Mouse (Mus musculus) layer of hippocampus, adult 9-11 months (tissue): ENCODE data around the gene Fbxo21.

ENCODE experiments used
- DNase-seq: peaks from one replicate; pipeline ENCODE4 v3.0.0; 2022

The Fbxo21 gene

GRCm38 (mm10) chr5:117981943-117982342 lies 5.4 kb downstream of the Fbxo21 start:
- no peak for DNase-seq

DNA sequence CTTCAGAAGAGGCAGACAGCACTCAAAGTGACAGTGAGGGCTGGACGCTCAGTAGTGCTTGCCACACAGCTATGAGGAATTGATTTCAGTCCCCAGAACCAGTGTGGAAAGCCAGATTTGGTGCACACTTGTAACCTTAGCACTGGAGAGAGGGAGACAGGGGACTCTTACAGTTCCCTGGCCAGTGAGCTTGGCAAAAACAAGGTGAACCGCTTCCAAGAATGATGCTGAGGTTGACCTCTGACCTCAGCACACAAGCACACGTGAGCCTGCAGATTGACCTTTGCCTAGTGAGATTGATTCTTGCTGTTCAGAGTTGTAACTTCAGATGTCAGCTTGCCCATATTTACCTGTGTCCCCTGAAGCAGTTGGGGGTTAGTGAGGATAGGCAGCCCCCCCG lies 9.8 kb downstream of the Fbxo21 start:
- DNase-seq: no peak

GRCm38 (mm10) chr5:117987891-117988290 lies 11.4 kb downstream of the Fbxo21 start:
- no peak for DNase-seq

DNA sequence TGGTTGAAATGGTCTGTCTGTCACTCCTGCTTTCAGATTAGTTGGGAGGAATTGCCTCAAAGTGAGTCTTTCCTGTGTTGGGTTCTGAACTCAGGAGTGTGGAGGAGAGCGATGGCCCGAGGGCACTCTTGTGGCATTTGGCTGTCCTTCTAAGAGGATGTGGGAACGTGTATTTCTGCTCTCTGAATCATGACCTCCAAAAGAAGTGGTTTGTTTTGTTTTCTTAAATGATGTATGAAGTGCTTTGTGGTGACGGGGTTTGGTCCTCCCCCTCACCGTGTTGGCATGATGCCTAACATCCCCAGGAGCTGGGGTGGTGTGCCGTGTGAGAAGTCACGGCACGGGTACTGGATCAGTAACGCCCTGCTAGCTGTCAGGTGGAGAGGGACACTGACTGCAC lies 11.8 kb downstream of the Fbxo21 start:
- no peak for DNase-seq

GRCm38 (mm10) chr5:117989773-117990172 lies 13.2 kb downstream of the Fbxo21 start:
- DNase-seq: no peak

GRCm38 (mm10) chr5:117990957-117991356 lies 14.4 kb downstream of the Fbxo21 start:
- DNase-seq: no peak

DNA sequence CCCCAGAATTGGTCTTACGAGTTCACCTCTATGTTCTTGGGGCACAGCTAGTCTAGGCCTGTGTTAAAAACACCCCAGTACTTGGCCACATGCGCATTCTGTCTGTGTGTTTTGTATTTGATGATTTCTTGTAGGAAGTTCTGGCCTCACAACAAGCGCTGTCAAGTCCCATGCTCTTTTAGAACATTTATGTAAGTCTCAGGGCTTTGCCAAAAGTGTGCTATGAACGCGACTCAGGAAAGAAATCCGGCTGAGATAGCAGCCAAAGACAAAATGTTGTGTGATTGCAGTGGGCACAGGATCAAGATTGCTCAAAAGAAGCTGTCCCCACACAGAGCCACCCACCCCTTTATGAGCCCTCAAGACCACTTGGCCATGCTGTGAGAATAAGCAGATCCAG lies 17.0 kb downstream of the Fbxo21 start:
- peak; percentile 57 for DNase-seq

DNA sequence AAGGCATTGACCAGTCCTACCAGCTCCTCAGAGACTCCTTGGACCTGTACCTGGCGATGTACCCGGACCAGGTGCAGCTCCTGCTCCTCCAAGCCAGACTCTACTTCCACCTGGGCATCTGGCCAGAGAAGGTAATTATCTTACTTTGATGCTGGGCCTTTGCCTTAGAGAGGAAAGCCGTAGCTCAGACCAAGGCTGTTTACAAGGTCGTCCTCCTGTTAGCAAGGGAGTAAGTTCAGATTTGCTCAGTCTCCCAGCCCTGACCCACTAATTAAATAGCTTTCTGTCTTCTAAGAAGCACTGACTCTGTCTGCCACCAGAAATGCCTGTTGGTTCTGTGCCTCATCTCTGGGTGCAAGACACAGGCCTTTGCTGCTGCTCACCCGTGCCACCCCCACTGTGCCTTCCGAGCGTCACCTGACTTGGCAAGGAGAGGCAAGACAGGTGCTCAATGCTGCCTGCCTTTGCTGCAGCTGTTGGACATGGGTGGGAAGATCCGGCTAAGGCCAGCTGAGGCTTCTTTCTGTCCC lies 18.9 kb downstream of the Fbxo21 start:
- no peak for DNase-seq

GRCm38 (mm10) chr5:117995911-117996310 lies 19.4 kb downstream of the Fbxo21 start:
- DNase-seq: no peak

DNA sequence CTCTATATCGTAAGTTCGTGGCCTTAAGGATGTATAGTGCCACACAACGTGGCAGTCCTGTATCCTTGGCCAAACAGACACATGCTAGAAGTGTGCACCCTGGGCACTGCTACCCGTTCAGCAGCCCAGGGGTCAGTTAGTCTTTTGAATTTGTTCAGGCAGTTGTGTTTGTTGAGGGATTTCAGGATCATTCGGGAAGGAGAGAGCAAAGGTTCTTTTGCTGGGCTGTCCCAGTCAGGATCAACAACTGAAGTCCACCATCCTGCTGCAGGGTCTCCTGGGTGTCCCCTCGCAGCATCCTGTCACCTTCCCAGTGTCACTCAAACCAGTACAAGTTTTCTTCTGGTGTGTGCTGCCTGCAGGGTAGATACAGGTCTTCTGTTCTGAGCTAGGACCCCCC lies 20.1 kb downstream of the Fbxo21 start:
- no peak for DNase-seq

- no peak for DNase-seq
Observed at GRCm38 (mm10) chr5:117997434-117997970, 21.0 kb downstream of the Fbxo21 start.

GRCm38 (mm10) chr5:117999061-117999460 lies 22.5 kb downstream of the Fbxo21 start:
- peak; percentile 75 for DNase-seq

DNA sequence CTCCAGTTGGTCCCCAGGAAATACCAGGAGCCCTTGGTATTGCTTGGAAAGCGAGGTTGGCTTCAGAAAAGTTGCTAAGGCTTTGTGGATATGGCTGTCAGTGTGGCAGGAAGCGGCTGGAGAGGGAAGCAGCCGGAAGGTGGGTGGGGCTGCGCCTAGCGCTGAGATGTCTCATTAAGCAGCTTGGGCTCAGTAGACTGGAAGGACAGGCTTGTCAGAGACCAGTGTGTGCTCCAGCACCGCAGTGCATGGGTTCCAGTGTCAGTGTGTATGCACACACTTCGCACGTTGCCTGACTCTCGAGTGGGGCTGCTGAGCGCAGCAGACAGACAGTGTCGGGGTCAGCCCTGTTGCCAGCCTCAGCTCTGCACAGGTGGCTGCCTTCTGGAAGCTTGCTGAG lies 23.1 kb downstream of the Fbxo21 start:
- DNase-seq: peak; percentile 67

GRCm38 (mm10) chr5:118002059-118002458 lies 25.5 kb downstream of the Fbxo21 start:
- peak; percentile 60 for DNase-seq

DNA sequence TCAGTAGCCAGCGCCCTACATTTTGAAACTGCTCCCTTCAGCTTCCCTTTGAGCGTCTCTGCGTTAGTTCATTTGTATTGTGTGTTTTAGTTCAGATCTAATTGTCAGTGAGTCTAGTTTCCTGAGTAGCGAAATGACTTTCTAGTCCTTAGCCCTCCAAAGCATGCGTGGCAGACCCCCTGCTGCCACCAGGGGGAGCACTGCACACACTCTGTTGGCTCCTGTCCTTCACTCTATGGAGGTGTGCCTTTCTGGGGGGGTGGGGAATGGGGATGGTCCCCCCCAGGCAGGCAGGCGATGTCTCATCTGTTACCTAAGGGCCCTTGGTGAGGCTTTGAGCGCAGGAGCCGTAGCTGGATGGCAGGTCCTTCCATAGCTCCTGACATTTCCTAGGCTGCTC lies 28.1 kb downstream of the Fbxo21 start:
- DNase-seq: peak; percentile 57

GRCm38 (mm10) chr5:118005728-118006127 lies 29.2 kb downstream of the Fbxo21 start:
- DNase-seq: no peak

- no peak for DNase-seq
Observed at GRCm38 (mm10) chr5:118008344-118008743, 31.8 kb downstream of the Fbxo21 start.

DNA sequence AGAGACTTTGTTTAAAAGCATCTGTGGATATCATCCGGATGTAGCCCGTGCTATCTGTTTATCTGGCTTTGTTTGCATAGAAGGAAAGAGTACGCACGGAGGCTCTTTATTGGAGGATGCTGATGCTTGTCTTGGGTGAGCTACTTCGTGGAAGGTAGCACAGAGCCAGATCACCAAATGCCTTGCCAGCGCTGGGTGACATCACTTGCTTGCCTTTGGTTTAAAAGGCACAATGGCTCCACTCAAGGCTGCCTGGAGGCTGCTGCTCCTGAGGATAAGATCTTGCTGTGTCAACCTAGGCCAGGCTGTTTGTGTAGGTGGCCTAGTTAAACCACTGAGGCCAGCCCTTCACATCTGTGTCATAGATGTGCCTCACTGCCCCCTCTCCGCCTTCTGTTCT lies 34.3 kb downstream of the Fbxo21 start:
- DNase-seq: no peak

- no peak for DNase-seq
Observed at GRCm38 (mm10) chr5:118011796-118012195, 35.3 kb downstream of the Fbxo21 start.

GRCm38 (mm10) chr5:118015028-118015427 lies 38.5 kb downstream of the Fbxo21 start:
- DNase-seq: no peak

GRCm38 (mm10) chr5:118015669-118016068 lies 39.1 kb downstream of the Fbxo21 start:
- DNase-seq: no peak

DNA sequence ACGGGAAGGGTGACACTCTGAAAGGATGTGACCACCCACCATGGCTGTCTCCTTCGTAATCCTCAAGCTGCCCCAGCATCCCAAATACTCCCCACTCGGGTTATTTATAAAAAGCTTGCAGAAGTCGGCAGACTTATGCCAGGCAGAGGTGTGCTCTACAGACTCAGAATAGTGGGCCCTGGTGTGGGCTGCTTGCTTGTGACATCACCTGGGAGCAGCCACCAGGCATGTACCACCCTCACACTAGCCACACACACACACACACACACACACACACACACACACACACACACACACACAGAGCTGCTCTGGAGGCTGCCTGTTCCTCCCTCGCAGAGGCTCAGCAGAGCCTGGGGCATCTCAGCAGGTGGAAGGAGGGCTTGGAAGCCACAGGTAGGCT lies 41.0 kb downstream of the Fbxo21 start:
- DNase-seq: no peak

- DNase-seq: no peak
Observed at GRCm38 (mm10) chr5:118019905-118020304, 43.4 kb downstream of the Fbxo21 start.

GRCm38 (mm10) chr5:118023053-118023452 lies 46.5 kb downstream of the Fbxo21 start:
- DNase-seq: no peak

- no peak for DNase-seq
Observed at GRCm38 (mm10) chr5:118025880-118026279, 49.4 kb downstream of the Fbxo21 start.
